Mouse (Mus musculus): ENCODE measurements around the gene Them7.

Gene Them7

GRCm38 (mm10) chr2:105375261-105375660, 151.1 kb downstream of the Them7 start:
- no peak for DNase-seq (ENCODE audit: inconsistent ontology term)

- DNase-seq (ENCODE audit: inconsistent ontology term) = no peak
These were observed 151.6 kb downstream of the Them7 start for GRCm38 (mm10) chr2:105375705-105376104.

GRCm38 (mm10) chr2:105379682-105380081, 155.6 kb downstream of the Them7 start:
- DNase-seq (ENCODE audit: inconsistent ontology term) = no peak

DNA sequence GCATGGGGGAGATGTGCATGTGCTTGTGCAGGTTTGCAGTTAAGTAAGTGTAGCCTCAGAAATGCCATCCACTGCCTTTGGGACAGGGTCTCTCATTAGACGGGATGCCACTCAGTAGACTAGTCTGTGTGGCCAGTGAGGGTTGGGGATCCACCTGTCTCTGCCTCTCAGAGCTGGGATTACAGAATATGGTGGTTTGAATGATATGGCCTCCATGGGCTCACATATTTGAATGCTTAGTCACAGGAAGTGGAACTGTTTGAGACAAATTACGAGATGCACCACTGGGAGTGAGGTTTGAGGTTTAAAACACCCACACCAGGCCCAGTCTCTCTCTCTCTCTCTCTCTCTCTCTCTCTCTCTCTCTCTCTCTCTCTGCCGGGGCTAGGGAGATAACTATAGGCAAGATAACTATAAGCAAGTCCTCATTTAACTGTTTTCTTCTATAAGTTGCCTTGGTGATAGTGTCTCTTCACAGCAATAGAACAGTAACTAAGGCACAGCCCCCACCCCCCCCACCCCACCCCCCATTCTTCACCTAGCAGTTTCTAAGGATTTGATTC, 156.7 kb downstream of the Them7 start:
- DNase-seq (ENCODE audit: inconsistent ontology term) = no peak

DNA sequence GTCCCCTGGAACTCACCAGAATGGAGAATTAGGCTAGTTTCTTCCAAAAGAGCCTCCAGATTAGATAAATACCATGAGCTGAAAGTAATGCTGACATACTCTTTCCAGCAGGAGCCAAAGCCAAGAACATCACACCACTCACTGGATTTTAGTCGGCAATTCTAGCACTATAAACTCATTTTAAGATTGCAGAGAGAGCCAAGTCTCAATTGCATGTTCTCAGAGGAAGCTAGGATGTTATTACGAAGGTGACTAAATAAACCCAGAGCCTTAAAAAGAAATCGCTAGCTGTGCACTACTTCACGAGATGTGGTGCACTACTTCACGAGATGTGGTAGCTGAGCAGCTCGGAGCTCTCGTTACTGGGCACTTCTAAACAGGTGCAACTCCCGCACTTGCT, 158.9 kb downstream of the Them7 start:
- no peak for DNase-seq (ENCODE audit: inconsistent ontology term)

DNA sequence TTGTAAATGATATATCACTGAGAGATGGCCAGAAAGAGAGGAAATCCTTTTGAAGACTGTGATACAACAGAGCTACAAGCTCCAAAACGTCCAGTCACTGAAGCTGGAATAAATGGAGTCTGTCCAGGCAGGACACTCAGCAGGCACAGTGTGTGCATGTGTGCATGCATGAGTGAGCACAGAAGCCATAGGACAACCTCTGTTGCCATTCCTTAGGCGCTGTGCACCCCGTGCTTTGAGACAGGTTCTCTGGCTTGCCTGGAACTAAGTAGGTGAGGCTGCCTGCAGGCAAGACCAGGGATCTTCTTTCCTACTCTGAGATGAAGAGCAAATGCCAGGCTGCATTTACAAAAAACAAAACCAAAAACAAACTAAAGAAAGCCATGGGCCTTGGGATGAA, 160.9 kb downstream of the Them7 start:
- no peak for DNase-seq (ENCODE audit: inconsistent ontology term)

DNA sequence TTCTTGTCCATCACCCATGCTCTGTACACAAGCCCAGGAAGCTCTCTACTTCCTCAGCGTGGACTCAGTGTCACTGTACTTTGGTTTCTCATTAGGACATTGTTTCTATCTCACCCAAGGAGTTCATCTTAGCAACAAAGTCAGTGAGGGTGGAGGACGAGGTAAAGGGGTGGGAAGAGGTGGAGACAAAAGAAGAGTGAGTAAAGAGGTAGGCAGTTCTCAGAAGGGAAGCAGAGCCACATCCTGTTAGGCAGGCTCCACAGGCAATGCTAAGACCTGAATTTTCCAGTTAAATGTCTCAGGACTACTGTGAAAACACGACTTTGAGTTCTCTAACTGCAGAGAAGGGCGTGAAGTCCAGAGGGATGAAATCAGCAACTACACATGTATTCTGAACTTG, 162.3 kb downstream of the Them7 start:
- no peak for DNase-seq (ENCODE audit: inconsistent ontology term)

- DNase-seq (ENCODE audit: inconsistent ontology term) = no peak
These were observed 165.1 kb downstream of the Them7 start for GRCm38 (mm10) chr2:105389007-105389890.

DNA sequence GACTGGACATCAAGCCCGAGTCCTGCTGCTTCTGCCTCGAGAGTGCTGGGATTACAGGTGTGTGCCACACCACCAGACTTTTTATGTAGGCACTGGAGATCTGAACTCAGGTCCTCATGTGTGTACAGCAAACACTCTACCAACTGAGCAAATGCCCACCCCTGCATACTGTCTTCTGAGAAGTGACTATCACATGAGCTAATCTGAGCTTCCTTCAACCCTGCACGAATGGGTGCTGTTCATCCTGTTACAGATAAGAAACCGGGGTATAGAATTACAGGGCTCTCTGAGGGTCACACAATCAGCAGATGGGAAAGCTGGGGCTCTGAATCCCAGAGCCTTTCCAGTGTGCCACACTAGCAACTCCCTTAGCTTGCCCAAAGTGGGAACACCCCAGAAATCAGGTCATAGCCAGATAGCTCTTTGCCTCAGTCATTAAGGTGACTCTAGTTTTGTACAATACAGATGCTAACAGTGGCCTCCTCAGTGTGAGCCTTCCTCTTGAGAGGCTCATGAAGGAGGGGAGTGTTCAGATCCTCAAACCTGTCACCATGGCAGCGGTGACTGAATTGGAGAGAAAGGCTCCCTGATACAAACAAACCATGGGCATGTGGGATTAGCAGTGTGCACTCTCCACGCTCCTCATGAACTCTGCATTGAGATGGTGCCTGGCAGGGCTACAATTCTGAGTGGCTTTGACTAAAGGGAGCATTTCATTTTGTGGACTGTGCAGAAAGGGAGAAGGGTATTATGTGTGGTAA, 166.7 kb downstream of the Them7 start:
- no peak for DNase-seq (ENCODE audit: inconsistent ontology term)

DNA sequence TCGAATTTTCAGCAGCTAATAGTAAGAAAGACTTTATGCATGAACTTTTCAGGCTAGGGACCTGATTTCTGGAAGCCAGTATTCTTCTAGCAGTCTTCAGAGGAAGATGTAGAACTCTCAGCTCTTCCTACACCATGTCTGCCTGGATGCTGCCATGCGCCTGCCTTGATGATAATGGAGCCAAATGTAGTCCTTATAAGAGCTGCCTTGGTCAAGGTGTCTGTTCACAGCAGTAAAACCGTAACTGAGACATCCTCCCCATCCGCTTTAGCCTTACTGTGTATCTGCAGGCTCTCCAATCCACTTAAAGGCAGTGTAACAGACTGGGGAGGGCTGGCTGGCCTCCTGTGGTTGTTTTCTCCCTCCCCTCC, 167.3 kb downstream of the Them7 start:
- DNase-seq (ENCODE audit: inconsistent ontology term) = no peak

GRCm38 (mm10) chr2:105392514-105392913, 168.4 kb downstream of the Them7 start:
- no peak for DNase-seq (ENCODE audit: inconsistent ontology term)

DNA sequence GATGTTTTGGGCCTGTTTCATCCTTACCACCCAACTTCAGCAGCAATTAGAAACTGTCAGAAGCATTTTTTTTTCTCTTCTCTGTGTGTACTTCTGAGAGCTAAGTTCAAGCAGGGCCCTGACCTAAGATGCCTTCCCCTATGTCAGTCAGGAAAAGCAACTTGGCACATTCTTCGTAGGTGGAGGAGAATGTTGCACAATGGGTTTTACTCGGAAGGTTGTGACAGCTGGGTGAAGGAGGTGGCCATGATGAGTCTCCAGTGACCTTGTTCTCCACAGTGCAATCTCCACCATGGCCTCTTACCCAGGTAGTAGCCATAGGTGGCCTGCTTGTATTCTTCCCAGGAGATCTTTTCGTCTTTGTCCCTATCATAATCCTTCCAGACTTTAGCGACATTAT, 170.3 kb downstream of the Them7 start:
- no peak for DNase-seq (ENCODE audit: inconsistent ontology term)

- DNase-seq (ENCODE audit: inconsistent ontology term) = no peak
These were observed 171.9 kb downstream of the Them7 start for GRCm38 (mm10) chr2:105396066-105396465.

DNA sequence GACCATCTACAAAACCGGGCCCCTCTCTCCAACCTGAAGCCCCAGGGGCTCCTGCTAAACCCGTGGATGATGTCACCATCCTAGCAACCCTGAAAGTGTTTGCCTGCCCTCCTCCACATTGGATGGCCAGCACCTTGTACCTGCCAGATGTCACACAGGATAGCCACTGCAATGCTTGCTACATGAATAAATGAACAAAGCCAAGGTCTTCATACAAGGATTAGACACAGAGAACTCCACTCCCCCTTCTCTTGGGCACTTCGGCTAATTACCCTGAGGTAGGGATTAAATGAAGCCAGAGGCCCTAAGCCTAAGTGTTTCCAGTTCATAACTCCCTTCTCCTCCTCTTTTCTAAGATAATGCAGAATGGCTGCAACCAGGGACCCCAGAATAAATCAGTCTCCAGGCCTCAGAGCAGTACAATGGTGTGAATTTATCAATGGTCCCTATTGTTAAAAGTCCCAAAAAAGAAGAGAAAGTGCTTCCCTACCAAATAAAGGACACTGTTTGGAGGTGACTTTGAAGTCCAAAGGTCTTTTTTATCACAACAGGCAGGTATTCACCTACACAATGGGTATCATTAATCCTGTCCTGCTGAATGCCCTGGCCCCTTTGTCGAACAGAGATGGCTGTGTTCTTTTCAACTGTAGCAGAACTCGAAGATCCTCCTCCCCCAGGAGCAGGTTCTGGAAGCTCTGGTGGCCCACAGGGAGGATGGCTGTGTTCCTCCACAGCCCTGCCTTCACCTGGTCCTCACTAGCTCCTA, 173.5 kb downstream of the Them7 start:
- peak; percentile 14 for DNase-seq (ENCODE audit: inconsistent ontology term)

GRCm38 (mm10) chr2:105398636-105399084, 174.5 kb downstream of the Them7 start:
- DNase-seq (ENCODE audit: inconsistent ontology term) = no peak

DNA sequence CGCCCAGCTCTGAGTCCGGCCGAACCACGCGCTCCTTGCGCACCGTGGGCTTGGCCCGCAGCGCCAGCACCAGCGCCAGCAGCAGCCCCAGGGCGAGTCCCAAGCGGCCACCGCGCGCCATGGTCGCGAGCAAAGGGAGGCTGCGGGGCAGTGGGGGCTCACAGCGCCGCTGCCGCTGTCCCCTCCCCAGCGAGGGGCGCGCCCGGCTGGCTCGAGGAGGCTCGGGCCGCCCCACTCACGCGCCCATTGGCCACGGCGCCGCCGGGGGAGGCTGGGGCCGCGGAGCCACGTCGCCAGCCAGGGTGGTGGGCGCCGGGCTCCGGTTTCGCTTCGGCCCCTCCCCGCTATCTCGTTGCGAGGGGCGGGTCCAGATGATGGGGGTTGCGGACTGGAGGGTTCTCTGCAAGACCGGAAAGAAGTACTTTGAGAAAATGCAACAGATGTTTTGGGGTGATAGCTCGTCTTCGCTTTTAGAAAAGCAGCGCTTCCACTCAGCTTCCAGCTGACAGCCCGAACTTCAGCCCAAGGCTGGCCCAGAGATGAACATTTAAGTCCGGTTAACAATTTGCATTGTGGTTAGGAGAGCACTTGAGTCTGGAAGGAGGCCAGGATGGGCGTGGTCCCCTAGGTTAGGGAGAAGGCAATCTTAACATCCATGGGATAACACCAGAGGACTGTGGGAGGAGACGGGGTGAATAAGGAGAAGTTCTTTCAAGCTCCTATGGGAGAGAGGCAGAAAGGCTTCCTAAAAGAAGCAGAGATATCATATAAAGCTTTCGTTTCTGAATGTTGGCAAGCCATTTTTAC, 175.2 kb downstream of the Them7 start, which contains the start of gene Rcn1:
TSS of gene Rcn1 (minus strand) at position 235 of the 807 bp plus-strand sequence.
- peak; percentile 96 for DNase-seq (ENCODE audit: inconsistent ontology term)

GRCm38 (mm10) chr2:105400558-105400957, 176.4 kb downstream of the Them7 start:
- DNase-seq (ENCODE audit: inconsistent ontology term) = no peak

- DNase-seq (ENCODE audit: inconsistent ontology term) = no peak
These were observed 178.1 kb downstream of the Them7 start for GRCm38 (mm10) chr2:105402180-105402579.

GRCm38 (mm10) chr2:105408511-105408910, 184.4 kb downstream of the Them7 start:
- DNase-seq (ENCODE audit: inconsistent ontology term) = peak; percentile 81

DNA sequence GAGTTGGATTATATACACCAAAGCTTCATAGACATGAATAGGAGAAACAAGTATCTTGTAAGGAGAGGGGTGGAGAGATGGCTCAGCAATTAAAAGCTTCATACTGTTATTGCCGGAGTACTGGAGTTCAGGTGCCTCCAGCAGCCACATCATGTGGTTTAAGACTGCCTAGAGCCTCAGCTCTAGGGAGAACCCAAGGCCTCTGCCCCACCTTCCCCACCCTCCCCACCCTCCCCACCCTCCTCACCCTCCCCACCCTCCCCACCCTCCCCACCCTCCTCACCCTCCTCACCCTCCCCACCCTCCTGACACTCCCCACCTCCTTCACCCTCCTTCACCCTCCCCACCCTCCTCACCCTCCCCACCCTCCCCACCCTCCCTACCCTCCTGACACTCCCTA, 185.1 kb downstream of the Them7 start:
- DNase-seq (ENCODE audit: inconsistent ontology term) = no peak

GRCm38 (mm10) chr2:105414309-105414708, 190.2 kb downstream of the Them7 start:
- no peak for DNase-seq (ENCODE audit: inconsistent ontology term)

All from Muller cell, postnatal 12 days (primary cell).